Mouse (Mus musculus) lung, embryonic 16.5 days (tissue): ENCODE data around the gene Pdss2. TPM values are rescaled to one million over a fixed set of nuclear protein-coding genes. Genes with fewer than 3 reads are reported as not detected.

Experiments used
- ATAC-seq: fragments of 200-750 bp; cut with Nextera tagmentation; 2 replicates; pipeline ENCODE4 v1.8.0; 2017; ENCODE audit warnings: low read depth, mild to moderate bottlenecking, moderate library complexity
- H3K27ac ChIP-seq: fragments of 300-500 bp; sonication (generic); 2 replicates; pipeline ENCODE4 v1.5.1; 2014; ENCODE audit warnings: mild to moderate bottlenecking, control low read depth, low read length
- H3K27me3 ChIP-seq: fragments of 300-500 bp; sonication (generic); 2 replicates; pipeline ENCODE4 v1.6.1; 2014; ENCODE audit warnings: low read depth, low read length, mixed read lengths; ENCODE audit not compliant: control insufficient read depth, insufficient read depth
- H3K36me3 ChIP-seq: fragments of 300-500 bp; sonication (generic); 2 replicates; pipeline ENCODE4 v1.6.1; 2014; ENCODE audit warnings: low read length; ENCODE audit not compliant: control insufficient read depth, insufficient read depth
- H3K4me1 ChIP-seq: fragments of 300-500 bp; sonication (generic); replicated peaks from 2 replicates; pipeline ENCODE4 v1.6.1; 2014; ENCODE audit warnings: low read length, mixed read lengths; ENCODE audit not compliant: control insufficient read depth, insufficient read depth
- H3K4me2 ChIP-seq: fragments of 300-500 bp; sonication (generic); 2 replicates; pipeline ENCODE4 v1.6.1; 2014; ENCODE audit warnings: low read depth, low read length, control low read depth
- H3K4me3 ChIP-seq: fragments of 300-500 bp; sonication (generic); 2 replicates; pipeline ENCODE4 v1.5.1; 2014; ENCODE audit warnings: mild to moderate bottlenecking, low read length, control low read depth
- H3K9ac ChIP-seq: fragments of 300-500 bp; sonication (generic); 2 replicates; pipeline ENCODE4 v1.6.1; 2014; ENCODE audit warnings: low read length, control low read depth
- H3K9me3 ChIP-seq: fragments of 300-500 bp; sonication (generic); 2 replicates; pipeline ENCODE4 v1.6.1; 2016; ENCODE audit warnings: low read length; ENCODE audit not compliant: control insufficient read depth
- WGBS: fragments of 180-500 bp; shearing (Covaris S2); extraction: QIAGEN DNeasy Blood & Tissue Kit; methylation state at CpG from one replicate; pipeline ENCODE4 v1.1.7; 2014; 5-methylcytosine and 5-hydroxymethylcytosine counted together
- polyA plus RNA-seq: library from polyadenylated mRNA; unstranded; fragments of >200 nt; fragmentation: Nextera tagmentation; extraction: Ambion mirVana; gene quantifications from 2 replicates; pipeline ENCODE4 v1.2.1, GENCODE M21; 2015

Pdss2 gene
- polyA plus RNA-seq, 1 experiment from 2014 or later: 10.0 TPM

- no peak for ATAC-seq
- Histone ChIP-seq H3K9me3 (no peaks in the 10 kb centered on the region), H3K9ac (no peak overlapping the region), H3K27me3 (no peaks in the 10 kb centered on the region), H3K4me2 (no peak overlapping the region), H3K4me3 (no peak overlapping the region), H3K27ac (no peak overlapping the region), H3K4me1 (no peaks in the 10 kb centered on the region), H3K36me3 (no peaks in the 10 kb centered on the region)
- 77% methylated on average over 2 of the region's 2 CpGs for WGBS
Observed at GRCm38 (mm10) chr10:43200206-43200605, 21.1 kb upstream of the Pdss2 start.

- no peaks in the 10 kb centered on the region for H3K36me3 ChIP-seq
- H3K9me3 ChIP-seq: no peaks in the 10 kb centered on the region
- 86% methylated on average over 3 of the region's 3 CpGs for WGBS
- ATAC-seq: no peak
- no peak overlapping the region for H3K9ac ChIP-seq
- no peaks in the 10 kb centered on the region for H3K27me3 ChIP-seq
- H3K4me1 ChIP-seq: no peaks in the 10 kb centered on the region
- H3K27ac ChIP-seq: no peak overlapping the region
- H3K4me3 ChIP-seq: no peak overlapping the region
- H3K4me2 ChIP-seq: no peak overlapping the region
Observed at GRCm38 (mm10) chr10:43203865-43204264, 17.4 kb upstream of the Pdss2 start.

DNA sequence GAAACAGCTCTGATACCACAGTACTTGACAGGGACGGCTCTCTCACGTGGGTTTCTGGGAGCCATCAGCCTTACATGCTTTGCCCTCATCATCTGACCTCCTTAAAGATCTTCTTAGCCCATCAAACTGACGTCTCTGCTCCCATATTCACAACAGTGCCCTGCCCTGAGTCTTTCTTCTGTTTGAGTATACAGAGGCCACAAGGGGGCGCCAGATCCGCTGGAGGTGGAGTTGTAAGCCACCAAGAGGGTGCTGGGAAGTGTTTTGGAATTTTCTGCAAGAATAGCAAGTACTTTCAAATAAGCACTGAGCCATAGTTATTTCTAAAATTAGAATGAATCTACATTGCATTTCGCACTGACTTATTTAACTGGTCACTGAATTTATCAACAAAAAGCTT, 9.4 kb upstream of the Pdss2 start:
- no peaks in the 10 kb centered on the region for H3K27me3 ChIP-seq
- no peaks in the 10 kb centered on the region for H3K36me3 ChIP-seq
- H3K4me1 ChIP-seq: no peaks in the 10 kb centered on the region
- H3K27ac ChIP-seq: no peak overlapping the region
- no peak overlapping the region for H3K9ac ChIP-seq
- H3K4me3 ChIP-seq: no peak overlapping the region
- H3K4me2 ChIP-seq: no peak overlapping the region
- no peak for ATAC-seq
- 0 out of 2 replicates have a peak, but pooled peaks cover 2% of the 10 kb centered on the region for H3K9me3 ChIP-seq
- WGBS: 30% methylated on average over 6 of the region's 6 CpGs

- H3K9me3 ChIP-seq: no peaks in the 10 kb centered on the region
- no peak overlapping the region for H3K27ac ChIP-seq
- no peak for ATAC-seq
- H3K9ac ChIP-seq: no peak overlapping the region
- no peaks in the 10 kb centered on the region for H3K27me3 ChIP-seq
- H3K36me3 ChIP-seq: no peaks in the 10 kb centered on the region
- H3K4me3 ChIP-seq: no peak overlapping the region
- no peak overlapping the region for H3K4me2 ChIP-seq
- 82% methylated on average over 13 of the region's 13 CpGs for WGBS
- peaks cover 8% of the 10 kb centered on the region for H3K4me1 ChIP-seq
Observed at GRCm38 (mm10) chr10:43217361-43217900, 3.9 kb upstream of the Pdss2 start.

GRCm38 (mm10) chr10:43220479-43220878, 807 bp upstream of the Pdss2 start:
- H3K9ac ChIP-seq: peak overlapping the region; percentile 89
- 12% methylated on average over 7 of the region's 7 CpGs for WGBS
- H3K9me3 ChIP-seq: no peaks in the 10 kb centered on the region
- H3K4me1 ChIP-seq: peaks cover 8% of the 10 kb centered on the region
- H3K27ac ChIP-seq: peak overlapping the region; percentile 89
- H3K36me3 ChIP-seq: no peaks in the 10 kb centered on the region
- no peak for ATAC-seq
- H3K4me2 ChIP-seq: peak overlapping the region; percentile 66
- peak overlapping the region; percentile 90 for H3K4me3 ChIP-seq
- no peaks in the 10 kb centered on the region for H3K27me3 ChIP-seq

GRCm38 (mm10) chr10:43221659-43222058, 373 bp downstream of the Pdss2 start:
- peak overlapping the region; percentile 89 for H3K9ac ChIP-seq
- no peaks in the 10 kb centered on the region for H3K9me3 ChIP-seq
- WGBS: 0% methylated on average over 25 of the region's 25 CpGs
- peak; percentile 51 for ATAC-seq
- H3K4me2 ChIP-seq: peak overlapping the region; percentile 80
- peaks cover 8% of the 10 kb centered on the region for H3K4me1 ChIP-seq
- no peaks in the 10 kb centered on the region for H3K27me3 ChIP-seq
- no peaks in the 10 kb centered on the region for H3K36me3 ChIP-seq
- H3K4me3 ChIP-seq: peak overlapping the region; percentile 90
- H3K27ac ChIP-seq: peak overlapping the region; percentile 89

DNA sequence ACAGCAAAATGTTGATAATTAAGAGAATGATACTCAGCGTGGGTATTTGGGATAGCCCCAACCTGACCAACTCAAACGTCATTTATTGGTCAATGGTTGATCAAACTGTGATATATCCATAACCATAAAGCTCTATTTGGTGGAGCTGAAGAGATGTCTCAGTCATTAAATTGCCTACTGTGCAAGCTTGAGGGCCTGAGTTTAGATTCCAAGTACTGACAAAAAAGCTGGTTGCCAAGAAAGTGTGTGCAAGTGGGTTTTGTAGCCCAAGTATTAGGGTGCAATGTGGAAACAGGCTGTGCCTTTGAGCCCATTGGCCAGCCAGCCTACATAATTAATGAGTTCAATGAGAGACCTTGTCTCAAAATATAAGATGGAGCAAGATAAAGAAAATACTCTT, 2.1 kb downstream of the Pdss2 start:
- Histone ChIP-seq H3K9me3 (no peaks in the 10 kb centered on the region), H3K36me3 (no peaks in the 10 kb centered on the region), H3K9ac (no peak overlapping the region), H3K4me2 (no peak overlapping the region), H3K4me1 (peaks cover 8% of the 10 kb centered on the region), H3K27ac (no peak overlapping the region), H3K4me3 (no peak overlapping the region), H3K27me3 (no peaks in the 10 kb centered on the region)
- WGBS: 88% methylated on average over 2 of the region's 2 CpGs
- ATAC-seq: no peak

- no peak for ATAC-seq
- whole genome bisulfite sequencing: 85% methylated on average over 1 of the region's 1 CpGs
- Histone ChIP-seq H3K4me1 (peaks cover 5% of the 10 kb centered on the region; the same call in 1 of the 2 replicates), H3K27me3 (no peaks in the 10 kb centered on the region), H3K4me3 (no peak overlapping the region), H3K9me3 (no peaks in the 10 kb centered on the region), H3K36me3 (no peaks in the 10 kb centered on the region), H3K9ac (no peak overlapping the region), H3K27ac (no peak overlapping the region), H3K4me2 (no peak overlapping the region)
Observed at GRCm38 (mm10) chr10:43226391-43226790, 5.1 kb downstream of the Pdss2 start.

- WGBS: 82% methylated on average over 2 of the region's 2 CpGs
- H3K9ac ChIP-seq: no peak overlapping the region
- ATAC-seq: no peak
Observed at GRCm38 (mm10) chr10:43229236-43229635, 8.0 kb downstream of the Pdss2 start.

GRCm38 (mm10) chr10:43234522-43234921, 13.2 kb downstream of the Pdss2 start:
- H3K9ac ChIP-seq: no peak overlapping the region
- H3K27ac ChIP-seq: no peak overlapping the region
- H3K4me1 ChIP-seq: no peaks in the 10 kb centered on the region
- H3K36me3 ChIP-seq: no peaks in the 10 kb centered on the region
- ATAC-seq: no peak
- H3K4me2 ChIP-seq: no peak overlapping the region
- 71% methylated on average over 4 of the region's 4 CpGs for WGBS
- H3K27me3 ChIP-seq: no peaks in the 10 kb centered on the region
- H3K4me3 ChIP-seq: no peak overlapping the region
- no peaks in the 10 kb centered on the region for H3K9me3 ChIP-seq

More at GRCm38 (mm10) chr10:43229236-43229635, 8.0 kb downstream of the Pdss2 start:
- H3K27me3 ChIP-seq: no peaks in the 10 kb centered on the region
- H3K36me3 ChIP-seq: no peaks in the 10 kb centered on the region
- no peak overlapping the region for H3K4me3 ChIP-seq
- no peaks in the 10 kb centered on the region for H3K9me3 ChIP-seq
- no peak overlapping the region for H3K4me2 ChIP-seq
- no peak overlapping the region for H3K27ac ChIP-seq
- H3K4me1 ChIP-seq: no peaks in the 10 kb centered on the region
